Mouse (Mus musculus): Measurements from ENCODE around the gene Foxn4.

DNA sequence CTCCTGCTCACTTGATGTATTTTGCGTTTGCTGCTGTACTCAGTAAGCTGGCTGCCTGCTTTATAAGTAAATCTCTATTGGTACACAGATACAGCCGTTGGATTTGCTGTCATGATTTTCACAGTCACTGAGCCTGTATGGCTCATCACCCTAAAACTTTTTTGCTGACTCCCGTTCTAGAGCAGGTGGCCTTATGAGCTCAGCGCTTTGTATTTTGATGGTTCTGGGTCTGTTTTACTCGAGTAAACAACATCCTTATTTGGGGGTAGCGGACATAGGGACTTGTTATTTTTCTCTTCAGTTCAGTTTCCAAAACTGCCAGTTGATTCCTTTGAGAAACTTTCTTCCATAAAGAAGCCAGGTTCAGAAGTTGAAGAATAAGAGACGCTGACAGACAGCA, 47.6 kb downstream of the Foxn4 start:
- TF ChIP-seq CTCF (IDR thresholded peaks at IDR 0.05; ENCODE audit: borderline replicate concordance, insufficient read depth, low read length) (no peak), POLR2A (IDR thresholded peaks at IDR 0.05; ENCODE audit: low read depth, low read length) (no peak)
